Mouse (Mus musculus): ENCODE measurements around the gene Bclaf3. TPM values are rescaled to one million over a fixed set of nuclear protein-coding genes. Genes with fewer than 3 reads are reported as not detected.
A peak's percentile ranks its signal among the peaks of the same experiment; 100 is the strongest.

The Bclaf3 gene
- polyA plus RNA-seq, 1 experiment from 2014 or later: 26.5 TPM

DNA sequence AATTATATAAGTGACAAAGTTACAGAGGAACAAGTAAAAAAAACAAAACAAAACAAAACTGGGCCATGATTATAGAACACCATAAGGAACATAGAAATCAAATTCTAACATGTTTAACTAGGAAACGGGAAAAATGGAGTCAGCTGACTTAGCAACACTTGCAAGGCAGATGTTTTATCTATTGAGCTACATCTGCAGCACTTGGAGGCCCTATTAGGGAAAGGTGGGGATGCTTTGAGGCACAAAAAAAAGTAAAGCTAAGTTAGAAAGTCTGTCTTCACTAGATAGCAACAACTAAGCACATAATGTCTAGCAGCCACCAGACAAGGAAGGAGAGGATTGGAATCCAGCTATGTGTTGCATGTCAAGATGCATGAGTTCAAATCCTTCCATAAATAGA, 71.0 kb downstream of the Bclaf3 start:
- ATAC-seq (ENCODE audit: insufficient number of reproducible peaks, insufficient read depth, low FRiP score, low read depth): no peak
- Histone ChIP-seq H3K4me3 (ENCODE audit: low read depth, low read length) (no peak overlapping the region), H3K27ac (ENCODE audit: low read length) (no peak overlapping the region), H3K4me1 (ENCODE audit: control insufficient read depth, insufficient read depth, low read length) (no peaks in the 10 kb centered on the region), H3K9ac (replicated peaks; ENCODE audit: low read depth, low read length) (no peak overlapping the region), H3K27me3 (ENCODE audit: control insufficient read depth, insufficient read depth, low read length) (no peaks in the 10 kb centered on the region), H3K9me3 (ENCODE audit: control insufficient read depth, low read depth, low read length) (no peaks in the 10 kb centered on the region), H3K36me3 (ENCODE audit: control insufficient read depth, insufficient read depth, low read length) (no peaks in the 10 kb centered on the region), H3K4me2 (replicated peaks; ENCODE audit: low read depth, low read length) (no peak overlapping the region)
- WGBS: 48% methylated on average over 1 of the region's 1 CpGs

DNA sequence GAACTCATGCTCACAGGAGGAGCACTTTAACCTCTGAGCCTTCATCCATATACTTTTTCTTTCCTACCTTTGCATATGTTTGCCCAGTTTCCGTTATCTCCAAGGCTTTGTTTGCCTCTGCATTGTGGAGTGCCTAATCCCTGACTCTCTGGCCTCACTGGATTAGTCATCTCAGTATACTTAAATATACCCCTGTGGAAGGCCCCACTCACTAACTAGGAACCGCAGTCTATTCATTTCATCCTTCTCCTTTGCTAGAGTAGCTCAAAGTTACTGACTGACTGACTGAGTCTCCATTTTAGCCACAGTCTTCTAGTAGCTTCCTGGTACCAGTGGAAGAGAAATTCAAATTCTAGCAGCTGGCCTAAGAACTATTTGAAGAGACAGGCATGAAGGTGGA, 78.3 kb downstream of the Bclaf3 start:
- H3K36me3 ChIP-seq (ENCODE audit: control insufficient read depth, insufficient read depth, low read length): no peaks in the 10 kb centered on the region
- no peak for ATAC-seq (ENCODE audit: insufficient number of reproducible peaks, insufficient read depth, low FRiP score, low read depth)
- H3K4me3 ChIP-seq (ENCODE audit: low read depth, low read length): no peak overlapping the region
- H3K27me3 ChIP-seq (ENCODE audit: control insufficient read depth, insufficient read depth, low read length): no peaks in the 10 kb centered on the region
- H3K4me1 ChIP-seq (ENCODE audit: control insufficient read depth, insufficient read depth, low read length): no peaks in the 10 kb centered on the region
- H3K27ac ChIP-seq (ENCODE audit: low read length): no peak overlapping the region
- H3K9ac ChIP-seq (replicated peaks; ENCODE audit: low read depth, low read length): no peak overlapping the region
- no peaks in the 10 kb centered on the region for H3K9me3 ChIP-seq (ENCODE audit: control insufficient read depth, low read depth, low read length)
- H3K4me2 ChIP-seq (replicated peaks; ENCODE audit: low read depth, low read length): no peak overlapping the region
- 71% methylated on average over 2 of the region's 2 CpGs for WGBS

DNA sequence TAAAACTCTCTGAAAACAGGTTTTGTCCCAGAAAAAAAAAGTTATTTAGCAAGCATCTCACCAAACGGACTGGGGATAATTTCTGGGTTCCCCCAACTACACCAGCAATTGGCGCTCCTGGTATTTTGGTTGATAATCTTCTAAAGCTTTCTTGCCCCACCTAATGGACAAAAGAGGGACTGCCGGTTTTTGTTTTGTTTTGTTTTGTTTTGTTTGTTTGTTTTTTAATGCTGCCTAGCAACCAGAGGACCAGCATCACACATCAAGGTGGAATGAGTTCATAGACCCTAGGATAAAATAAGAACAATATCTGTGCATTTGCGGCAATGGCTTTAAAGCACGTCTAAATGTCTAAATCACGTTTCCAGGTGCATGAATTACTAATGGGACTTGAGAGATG, 80.4 kb downstream of the Bclaf3 start:
- 49% methylated on average over 6 of the region's 6 CpGs for WGBS

DNA sequence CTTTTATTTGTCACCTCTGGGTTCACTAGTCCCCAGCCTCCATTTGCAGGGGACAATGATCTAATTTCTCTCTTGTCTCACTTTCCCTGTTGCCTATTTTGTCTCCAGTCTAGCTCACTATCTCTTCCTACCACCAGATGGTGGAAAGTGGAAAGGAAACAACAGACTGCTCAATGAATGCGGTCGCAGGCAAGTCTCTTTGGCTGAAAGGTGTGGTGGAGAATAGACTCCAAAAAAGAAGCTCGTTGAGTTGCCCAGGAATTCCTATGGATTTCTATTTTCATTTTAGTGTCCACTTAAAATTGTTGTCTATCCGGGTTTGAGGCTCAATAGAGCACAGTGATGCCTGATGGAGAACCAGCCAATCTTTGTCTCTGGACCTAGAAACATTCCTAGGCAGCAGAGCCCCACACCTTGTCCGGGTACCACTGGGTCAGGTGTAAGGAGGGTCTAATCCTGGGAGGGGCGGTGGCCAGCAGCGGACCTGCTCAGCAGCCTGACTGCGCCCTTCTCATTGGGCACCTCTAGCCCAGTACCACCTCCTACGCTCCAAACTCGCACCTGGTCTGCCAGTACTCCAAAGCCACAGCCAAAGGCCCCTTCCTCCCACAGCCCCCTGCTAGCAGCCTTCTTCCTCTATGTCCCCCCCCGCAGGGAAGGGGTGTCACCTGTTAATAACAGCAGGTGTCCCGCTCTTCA, 99.9 kb downstream of the Bclaf3 start:
- 15% methylated on average over 12 of the region's 12 CpGs for WGBS
- Histone ChIP-seq H3K9ac (replicated peaks; ENCODE audit: low read depth, low read length) (no peak overlapping the region), H3K9me3 (ENCODE audit: control insufficient read depth, low read depth, low read length) (no peaks in the 10 kb centered on the region), H3K4me1 (ENCODE audit: control insufficient read depth, insufficient read depth, low read length) (0 out of 2 replicates have a peak, but pooled peaks cover 2% of the 10 kb centered on the region), H3K27me3 (ENCODE audit: control insufficient read depth, insufficient read depth, low read length) (no peaks in the 10 kb centered on the region), H3K36me3 (ENCODE audit: control insufficient read depth, insufficient read depth, low read length) (no peaks in the 10 kb centered on the region), H3K27ac (ENCODE audit: low read length) (no peak overlapping the region), H3K4me2 (replicated peaks; ENCODE audit: low read depth, low read length) (peak overlapping the region; percentile 60), H3K4me3 (ENCODE audit: low read depth, low read length) (peak overlapping the region; percentile 51)
- peak; percentile 34; the same call in 1 of the 2 replicates for ATAC-seq (ENCODE audit: insufficient number of reproducible peaks, insufficient read depth, low FRiP score, low read depth)

More for the DNA sequence above, 80.4 kb downstream of the Bclaf3 start:
- H3K4me1 ChIP-seq (ENCODE audit: control insufficient read depth, insufficient read depth, low read length): no peaks in the 10 kb centered on the region
- no peaks in the 10 kb centered on the region for H3K9me3 ChIP-seq (ENCODE audit: control insufficient read depth, low read depth, low read length)
- ATAC-seq (ENCODE audit: insufficient number of reproducible peaks, insufficient read depth, low FRiP score, low read depth): no peak
- H3K27ac ChIP-seq (ENCODE audit: low read length): no peak overlapping the region
- H3K27me3 ChIP-seq (ENCODE audit: control insufficient read depth, insufficient read depth, low read length): no peaks in the 10 kb centered on the region
- no peak overlapping the region for H3K9ac ChIP-seq (replicated peaks; ENCODE audit: low read depth, low read length)
- no peaks in the 10 kb centered on the region for H3K36me3 ChIP-seq (ENCODE audit: control insufficient read depth, insufficient read depth, low read length)
- H3K4me2 ChIP-seq (replicated peaks; ENCODE audit: low read depth, low read length): no peak overlapping the region
- no peak overlapping the region for H3K4me3 ChIP-seq (ENCODE audit: low read depth, low read length)

DNA sequence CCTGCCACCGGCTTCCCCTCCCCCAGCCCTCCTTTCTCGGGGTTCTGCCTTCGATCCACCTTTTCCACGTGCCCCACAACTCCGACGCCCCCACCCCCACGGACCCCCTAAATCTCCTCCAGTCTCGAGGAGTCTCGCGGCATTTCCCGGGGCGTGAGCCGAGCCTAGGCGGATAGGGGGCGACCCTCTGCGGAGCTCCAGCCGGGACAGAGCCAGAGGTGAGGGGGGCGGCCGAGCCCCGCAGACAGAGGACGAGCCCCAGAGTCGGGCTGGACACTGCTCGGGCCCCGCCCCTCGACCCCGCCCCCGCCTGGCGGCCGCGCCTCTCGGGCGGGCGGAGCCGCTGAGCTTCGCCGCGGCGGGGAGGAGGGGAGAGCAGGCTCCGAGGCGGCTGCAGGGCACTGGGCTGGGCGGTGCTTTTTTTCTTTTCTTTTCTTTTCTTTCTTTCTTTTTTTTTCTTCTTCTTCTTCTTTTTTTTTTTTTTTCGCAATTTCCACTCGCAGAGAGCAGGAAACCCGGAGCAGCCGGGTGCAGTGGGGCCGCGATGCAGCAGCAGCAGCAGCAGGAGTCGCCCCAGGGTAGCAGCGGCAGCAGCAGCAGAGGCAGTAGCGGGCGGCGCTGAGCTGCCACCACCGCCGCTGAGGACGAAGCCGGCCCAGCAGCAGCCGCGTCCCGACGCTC, 100.6 kb downstream of the Bclaf3 start, which contains the start of gene Sh3kbp1:
TSS of gene Sh3kbp1 (plus strand) at position 366 of the 681 bp plus-strand sequence.
- H3K9ac ChIP-seq (replicated peaks; ENCODE audit: low read depth, low read length): peak within 1 kb of the TSS; percentile 37
- 22% methylated on average over 60 of the region's 60 CpGs for WGBS
- H3K27ac ChIP-seq (ENCODE audit: low read length): peak within 1 kb of the TSS; percentile 61; the same call in 1 of the 2 replicates
- H3K4me2 ChIP-seq (replicated peaks; ENCODE audit: low read depth, low read length): peak within 1 kb of the TSS; percentile 60
- H3K4me3 ChIP-seq (ENCODE audit: low read depth, low read length): peak within 1 kb of the TSS; percentile 51
- ATAC-seq (ENCODE audit: insufficient number of reproducible peaks, insufficient read depth, low FRiP score, low read depth): peak; percentile 86
- no peaks in the 10 kb centered on the region for H3K36me3 ChIP-seq (ENCODE audit: control insufficient read depth, insufficient read depth, low read length)
- H3K27me3 ChIP-seq (ENCODE audit: control insufficient read depth, insufficient read depth, low read length): no peaks in the 10 kb centered on the region
- no peaks in the 10 kb centered on the region for H3K9me3 ChIP-seq (ENCODE audit: control insufficient read depth, low read depth, low read length)
- 0 out of 2 replicates have a peak, but pooled peaks cover 2% of the 10 kb centered on the region for H3K4me1 ChIP-seq (ENCODE audit: control insufficient read depth, insufficient read depth, low read length)

DNA sequence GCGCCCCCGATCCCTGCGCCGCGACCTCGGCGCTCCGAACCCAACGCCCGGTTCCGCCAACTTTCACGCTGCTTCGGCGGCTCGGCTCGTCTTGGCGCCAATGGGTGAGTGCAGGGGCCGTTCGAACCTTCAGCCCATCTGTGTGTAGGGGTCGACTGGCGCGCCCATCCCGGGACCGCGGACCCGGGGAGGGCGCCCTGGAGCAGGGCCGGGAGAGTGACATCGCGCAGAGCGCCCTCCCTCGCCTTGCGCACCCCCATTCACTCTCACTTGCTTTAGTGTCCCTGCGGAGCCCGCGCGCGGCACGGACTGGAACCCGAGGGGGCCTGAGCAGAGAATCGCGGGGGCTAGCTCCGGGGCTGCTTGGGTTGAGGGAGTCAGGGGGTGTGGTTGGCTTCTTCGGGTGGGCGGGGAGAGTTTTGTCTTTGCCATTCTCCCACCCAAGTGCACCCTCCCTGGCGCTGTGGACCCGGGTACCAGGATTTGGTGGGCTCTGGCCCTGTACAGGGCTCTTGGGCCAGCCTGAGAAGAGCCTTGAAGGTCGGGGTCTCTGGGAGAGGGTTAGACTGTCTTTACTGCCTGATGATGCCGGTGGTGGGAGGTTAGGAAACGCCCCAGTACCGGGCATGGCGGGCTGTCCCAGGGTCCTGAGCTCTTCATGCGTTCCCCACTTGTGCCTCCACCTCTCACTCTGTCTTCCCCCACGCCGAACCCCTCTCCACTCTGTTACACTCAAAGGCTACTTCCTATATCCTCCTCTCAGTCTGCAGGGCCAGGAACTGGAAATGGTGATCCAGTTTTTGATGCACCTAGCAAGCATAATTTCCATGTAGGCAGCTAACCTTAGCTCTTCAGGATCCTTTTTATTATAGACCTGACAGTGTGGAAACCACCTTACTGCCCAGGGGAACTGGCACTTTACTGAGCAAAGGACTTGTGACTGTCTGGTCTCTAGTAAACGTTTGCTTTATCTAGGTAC, 101.4 kb downstream of the Bclaf3 start:
- peak overlapping the region; percentile 37 for H3K9ac ChIP-seq (replicated peaks; ENCODE audit: low read depth, low read length)
- WGBS: 20% methylated on average over 55 of the region's 56 CpGs
- peak overlapping the region; percentile 51 for H3K4me3 ChIP-seq (ENCODE audit: low read depth, low read length)
- H3K4me2 ChIP-seq (replicated peaks; ENCODE audit: low read depth, low read length): peak overlapping the region; percentile 46
- peak; percentile 54; the same call in 1 of the 2 replicates for ATAC-seq (ENCODE audit: insufficient number of reproducible peaks, insufficient read depth, low FRiP score, low read depth)
- no peaks in the 10 kb centered on the region for H3K36me3 ChIP-seq (ENCODE audit: control insufficient read depth, insufficient read depth, low read length)
- 0 out of 2 replicates have a peak, but pooled peaks cover 2% of the 10 kb centered on the region for H3K4me1 ChIP-seq (ENCODE audit: control insufficient read depth, insufficient read depth, low read length)
- H3K27me3 ChIP-seq (ENCODE audit: control insufficient read depth, insufficient read depth, low read length): no peaks in the 10 kb centered on the region
- H3K9me3 ChIP-seq (ENCODE audit: control insufficient read depth, low read depth, low read length): no peaks in the 10 kb centered on the region
- H3K27ac ChIP-seq (ENCODE audit: low read length): peak overlapping the region; percentile 61; the same call in 1 of the 2 replicates

DNA sequence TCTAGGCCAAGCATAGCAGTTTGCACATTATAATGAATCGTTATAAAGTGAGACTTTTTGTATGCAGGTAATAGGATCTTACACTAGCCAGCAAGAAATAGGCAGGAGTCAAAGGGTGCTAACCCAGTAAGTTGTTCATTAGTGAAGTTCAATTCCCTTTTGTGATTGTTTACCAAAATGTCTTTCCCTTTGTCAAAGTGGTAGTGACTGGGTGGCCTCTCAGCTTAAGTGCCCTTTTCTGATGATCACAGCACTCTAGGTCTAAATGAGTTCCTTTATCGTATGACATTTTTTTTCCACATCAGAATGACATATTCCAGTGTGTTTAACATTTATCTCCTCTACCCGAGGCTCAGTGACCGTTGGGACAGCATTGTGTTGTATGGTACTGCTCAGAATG, 102.1 kb downstream of the Bclaf3 start:
- Histone ChIP-seq H3K27me3 (ENCODE audit: control insufficient read depth, insufficient read depth, low read length) (no peaks in the 10 kb centered on the region), H3K9ac (replicated peaks; ENCODE audit: low read depth, low read length) (no peak overlapping the region)
- no peak for ATAC-seq (ENCODE audit: insufficient number of reproducible peaks, insufficient read depth, low FRiP score, low read depth)

DNA sequence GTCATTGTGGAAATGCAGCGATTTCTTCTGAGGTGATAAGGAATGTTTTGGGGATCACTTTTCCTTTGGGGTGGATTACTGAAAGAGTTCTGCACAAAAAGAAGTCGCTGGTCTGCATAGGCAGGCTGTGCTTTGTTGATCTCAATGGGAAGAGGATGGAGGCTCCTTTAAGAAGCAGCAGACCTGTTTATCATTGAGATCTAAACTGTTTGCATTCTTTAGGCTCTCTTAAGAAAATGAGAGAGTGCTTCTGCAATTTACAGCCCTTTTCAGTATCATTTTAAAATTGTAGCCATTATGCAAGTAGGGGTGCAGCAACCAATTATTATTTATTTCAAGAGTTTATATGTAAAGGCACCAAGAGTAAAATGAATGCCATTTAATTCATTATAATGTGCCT, 102.7 kb downstream of the Bclaf3 start:
- no peaks in the 10 kb centered on the region for H3K27me3 ChIP-seq (ENCODE audit: control insufficient read depth, insufficient read depth, low read length)
- H3K4me1 ChIP-seq (ENCODE audit: control insufficient read depth, insufficient read depth, low read length): 0 out of 2 replicates have a peak, but pooled peaks cover 2% of the 10 kb centered on the region
- 26% methylated on average over 2 of the region's 2 CpGs for WGBS
- H3K36me3 ChIP-seq (ENCODE audit: control insufficient read depth, insufficient read depth, low read length): no peaks in the 10 kb centered on the region
- ATAC-seq (ENCODE audit: insufficient number of reproducible peaks, insufficient read depth, low FRiP score, low read depth): no peak
- H3K4me2 ChIP-seq (replicated peaks; ENCODE audit: low read depth, low read length): peak overlapping the region; percentile 46
- H3K9ac ChIP-seq (replicated peaks; ENCODE audit: low read depth, low read length): no peak overlapping the region
- no peaks in the 10 kb centered on the region for H3K9me3 ChIP-seq (ENCODE audit: control insufficient read depth, low read depth, low read length)
- 0 out of 2 replicates have a peak overlapping the region, but pooled peaks have one; percentile 51 for H3K4me3 ChIP-seq (ENCODE audit: low read depth, low read length)
- no peak overlapping the region for H3K27ac ChIP-seq (ENCODE audit: low read length)

More for the DNA sequence above, 102.1 kb downstream of the Bclaf3 start:
- H3K4me3 ChIP-seq (ENCODE audit: low read depth, low read length): peak overlapping the region; percentile 51
- H3K9me3 ChIP-seq (ENCODE audit: control insufficient read depth, low read depth, low read length): no peaks in the 10 kb centered on the region
- peak overlapping the region; percentile 46 for H3K4me2 ChIP-seq (replicated peaks; ENCODE audit: low read depth, low read length)
- no peaks in the 10 kb centered on the region for H3K36me3 ChIP-seq (ENCODE audit: control insufficient read depth, insufficient read depth, low read length)
- H3K27ac ChIP-seq (ENCODE audit: low read length): no peak overlapping the region
- H3K4me1 ChIP-seq (ENCODE audit: control insufficient read depth, insufficient read depth, low read length): 0 out of 2 replicates have a peak, but pooled peaks cover 2% of the 10 kb centered on the region
- 44% methylated on average over 4 of the region's 4 CpGs for WGBS
